Mouse (Mus musculus): ENCODE results near the gene Fgfr2.

- TF ChIP-seq CTCF (IDR thresholded peaks at IDR 0.05; ENCODE audit: control insufficient read depth, insufficient read depth, insufficient replicate concordance, low read depth, low read length) (no peak), POLR2A (IDR thresholded peaks at IDR 0.05; ENCODE audit: control insufficient read depth, low read depth, low read length) (no peak)
Measured at GRCm38 (mm10) chr7:130269124-130269867, 2853.9 kb downstream of the Fgfr2 start.
